Mouse (Mus musculus) forebrain, embryonic 14.5 days (tissue): ENCODE measurements around the gene Slc25a16. TPM values are rescaled to one million over a fixed set of nuclear protein-coding genes. Genes with fewer than 3 reads are reported as not detected.
A peak's percentile ranks its signal among the peaks of the same experiment; 100 is the strongest.

Source experiments
- ATAC-seq: fragments of 200-750 bp; cut with Nextera tagmentation; 2 replicates; pipeline ENCODE4 v1.8.0; 2017; ENCODE audit warnings: mild to moderate bottlenecking, moderate library complexity
- DNase-seq: peaks from one replicate; pipeline ENCODE4 v3.0.0-alpha.2; 2015; ENCODE audit warnings: low spot score
- H3K27ac ChIP-seq: fragments of 300-500 bp; sonication (generic); 2 replicates; pipeline ENCODE4 v1.5.1; 2014; ENCODE audit warnings: low read depth, mild to moderate bottlenecking, control low read depth, low read length, moderate library complexity
- H3K27me3 ChIP-seq: fragments of 300-500 bp; sonication (generic); replicated peaks from 2 replicates; pipeline ENCODE4 v1.6.1; 2014; ENCODE audit warnings: low read length, control low read depth, mixed read lengths; ENCODE audit not compliant: control insufficient read depth, insufficient read depth
- H3K36me3 ChIP-seq: fragments of 300-500 bp; sonication (generic); 2 replicates; pipeline ENCODE4 v1.6.1; 2014; ENCODE audit warnings: low read length, control low read depth; ENCODE audit not compliant: control insufficient read depth, insufficient read depth
- H3K4me1 ChIP-seq: fragments of 300-500 bp; sonication (generic); 2 replicates; pipeline ENCODE4 v1.6.1; 2014; ENCODE audit warnings: antibody characterized with exemption, low read length, control low read depth; ENCODE audit not compliant: control insufficient read depth, insufficient read depth
- H3K4me2 ChIP-seq: fragments of 300-500 bp; sonication (generic); 2 replicates; pipeline ENCODE4 v1.6.1; 2014; ENCODE audit warnings: mild to moderate bottlenecking, control low read depth, low read length
- H3K4me3 ChIP-seq: fragments of 300-500 bp; sonication (generic); 2 replicates; pipeline ENCODE4 v1.5.1; 2014; ENCODE audit warnings: low read depth, low read length, control low read depth
- H3K9ac ChIP-seq: fragments of 300-500 bp; sonication (generic); 2 replicates; pipeline ENCODE4 v1.6.1; 2014; ENCODE audit warnings: mild to moderate bottlenecking, low read length, control low read depth, moderate library complexity
- H3K9me3 ChIP-seq: fragments of 300-500 bp; sonication (generic); replicated peaks from 2 replicates; pipeline ENCODE4 v1.6.1; 2016; ENCODE audit warnings: low read length, control low read depth, mixed read lengths; ENCODE audit not compliant: control insufficient read depth
- WGBS: fragments of 180-500 bp; shearing (Covaris S2); extraction: QIAGEN DNeasy Blood & Tissue Kit; methylation state at CpG from one replicate; pipeline ENCODE4 v1.1.7; 2014; 5-methylcytosine and 5-hydroxymethylcytosine counted together
- polyA plus RNA-seq: library from polyadenylated mRNA; unstranded; fragments of >200 nt; fragmentation: Nextera tagmentation; extraction: Ambion mirVana; gene quantifications from 2 replicates; pipeline ENCODE4 v1.2.1, GENCODE M21; 2014

Slc25a16 gene
- polyA plus RNA-seq, 1 experiment from 2014 or later = 17.1 TPM

DNA sequence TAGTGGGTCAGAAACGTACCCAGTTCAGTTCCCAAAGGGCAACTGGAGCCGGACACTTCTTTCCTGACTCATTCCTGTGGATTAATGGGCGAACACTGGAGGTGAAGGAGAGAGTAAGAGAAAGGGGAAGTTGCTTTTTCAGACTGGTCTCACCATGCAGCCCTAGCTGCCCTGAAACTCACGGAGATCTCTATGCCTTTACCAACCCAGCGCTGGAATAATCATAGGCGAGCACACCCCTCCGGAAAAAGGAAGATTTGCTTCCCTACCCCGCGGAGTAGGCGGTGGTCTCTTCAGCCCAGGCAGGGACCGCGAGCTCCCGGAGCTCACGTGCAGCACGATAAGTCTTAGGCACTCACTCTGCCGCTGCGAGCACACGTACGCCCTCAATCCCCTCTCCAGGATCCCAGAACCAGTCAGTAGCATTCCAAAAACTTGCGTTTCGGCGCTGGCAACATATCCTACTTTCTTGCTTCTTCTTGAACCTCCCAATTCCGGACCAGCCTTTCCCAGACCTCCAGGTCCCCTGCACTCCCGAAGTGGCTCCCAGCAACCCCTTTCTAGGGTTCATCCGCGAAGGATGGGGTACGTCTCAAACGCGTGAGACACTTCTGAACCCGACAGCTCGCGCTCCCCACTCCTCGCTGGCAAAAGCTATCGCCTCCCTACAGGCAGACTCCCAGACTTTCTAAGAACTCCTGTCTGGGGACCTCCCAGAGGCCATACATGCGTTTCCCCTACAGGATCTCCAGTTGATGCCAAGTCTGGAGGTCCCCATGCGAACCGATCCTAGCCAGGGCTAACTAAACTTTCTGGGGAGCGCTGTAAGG is 34.2 kb upstream of the Slc25a16 start:
- H3K9ac ChIP-seq = peak overlapping the region; percentile 65
- peak; percentile 61 for DNase-seq
- under 1% methylated on average over 38 of the region's 38 CpGs for WGBS
- no peaks in the 10 kb centered on the region; the same call in 1 of the 2 replicates for H3K4me1 ChIP-seq
- no peaks in the 10 kb centered on the region for H3K27me3 ChIP-seq
- ATAC-seq = peak; percentile 46
- H3K36me3 ChIP-seq = no peaks in the 10 kb centered on the region
- peak overlapping the region; percentile 55 for H3K4me3 ChIP-seq
- H3K9me3 ChIP-seq = no peaks in the 10 kb centered on the region
- peak overlapping the region; percentile 95 for H3K4me2 ChIP-seq
- no peak overlapping the region for H3K27ac ChIP-seq

DNA sequence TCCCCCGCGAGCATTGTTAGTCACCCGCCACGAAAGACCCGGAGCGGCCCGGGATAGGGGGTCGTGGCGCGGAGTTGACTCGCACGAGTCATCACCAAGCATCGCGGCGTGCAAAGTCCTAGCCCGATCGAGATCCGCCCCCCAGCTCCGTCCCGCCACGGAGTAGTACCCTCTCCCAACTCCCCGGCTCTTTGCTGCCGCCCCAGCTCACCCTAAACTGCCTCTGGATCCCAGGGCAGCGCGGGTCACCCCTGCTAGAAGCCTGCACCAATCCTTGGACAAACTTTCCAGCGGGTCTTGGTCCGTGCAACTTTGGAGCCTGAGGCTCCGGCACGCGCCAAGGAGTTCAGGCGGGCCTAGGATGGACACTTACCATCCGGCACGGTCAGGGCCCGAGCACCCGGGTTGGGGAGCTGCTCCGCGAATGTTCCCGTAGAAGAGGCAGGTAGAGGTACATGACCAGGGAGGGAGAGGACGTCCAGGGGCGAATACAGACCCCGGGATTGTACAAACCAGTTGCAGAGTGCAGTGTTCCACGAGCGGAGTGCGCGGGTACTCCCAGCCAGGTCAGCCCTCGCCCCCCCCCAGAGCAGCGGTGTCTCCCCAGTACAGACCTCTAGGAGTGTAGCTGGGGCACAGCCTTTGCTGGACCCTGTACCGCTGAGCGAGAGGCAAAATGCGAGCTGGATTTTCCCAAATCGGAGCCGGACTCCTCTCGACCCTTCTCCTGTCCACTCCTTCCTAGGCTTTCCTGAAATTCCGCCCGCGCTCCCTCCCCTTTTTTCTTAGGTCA is 33.4 kb upstream of the Slc25a16 start:
- H3K27ac ChIP-seq = no peak overlapping the region
- under 1% methylated on average over 56 of the region's 56 CpGs for WGBS
- H3K4me1 ChIP-seq = no peaks in the 10 kb centered on the region; the same call in 1 of the 2 replicates
- DNase-seq = peak; percentile 61
- no peaks in the 10 kb centered on the region for H3K9me3 ChIP-seq
- H3K9ac ChIP-seq = peak overlapping the region; percentile 65
- H3K4me2 ChIP-seq = peak overlapping the region; percentile 95
- peak; percentile 76 for ATAC-seq
- H3K27me3 ChIP-seq = no peaks in the 10 kb centered on the region
- H3K4me3 ChIP-seq = peak overlapping the region; percentile 55
- no peaks in the 10 kb centered on the region for H3K36me3 ChIP-seq

DNA sequence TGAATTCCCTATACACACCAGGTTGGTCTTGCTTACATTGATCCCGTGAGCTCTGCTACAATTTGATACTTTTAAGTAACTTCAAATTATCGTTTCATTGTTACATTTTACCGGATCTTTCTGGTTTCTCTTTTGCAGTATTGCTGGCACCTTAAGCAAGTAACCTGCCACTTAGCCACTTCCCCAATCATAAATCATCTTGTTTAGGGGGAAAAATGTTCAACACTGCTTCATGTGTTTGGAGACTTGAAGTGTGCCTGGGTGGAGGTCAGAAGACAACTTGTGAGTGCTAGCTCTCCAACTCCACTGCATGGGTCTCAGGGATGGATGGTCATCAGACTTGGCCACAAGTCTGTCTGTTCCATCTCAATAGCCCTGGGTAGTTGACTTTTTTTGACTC is 29.4 kb upstream of the Slc25a16 start:
- no peaks in the 10 kb centered on the region; the same call in 1 of the 2 replicates for H3K4me1 ChIP-seq
- no peak overlapping the region for H3K9ac ChIP-seq
- H3K27ac ChIP-seq = no peak overlapping the region
- DNase-seq (no peak), ATAC-seq (no peak)
- H3K36me3 ChIP-seq = no peaks in the 10 kb centered on the region
- H3K9me3 ChIP-seq = no peaks in the 10 kb centered on the region
- H3K4me3 ChIP-seq = no peak overlapping the region
- no peak overlapping the region for H3K4me2 ChIP-seq
- WGBS = 87% methylated on average over 3 of the region's 3 CpGs
- no peaks in the 10 kb centered on the region for H3K27me3 ChIP-seq

DNA sequence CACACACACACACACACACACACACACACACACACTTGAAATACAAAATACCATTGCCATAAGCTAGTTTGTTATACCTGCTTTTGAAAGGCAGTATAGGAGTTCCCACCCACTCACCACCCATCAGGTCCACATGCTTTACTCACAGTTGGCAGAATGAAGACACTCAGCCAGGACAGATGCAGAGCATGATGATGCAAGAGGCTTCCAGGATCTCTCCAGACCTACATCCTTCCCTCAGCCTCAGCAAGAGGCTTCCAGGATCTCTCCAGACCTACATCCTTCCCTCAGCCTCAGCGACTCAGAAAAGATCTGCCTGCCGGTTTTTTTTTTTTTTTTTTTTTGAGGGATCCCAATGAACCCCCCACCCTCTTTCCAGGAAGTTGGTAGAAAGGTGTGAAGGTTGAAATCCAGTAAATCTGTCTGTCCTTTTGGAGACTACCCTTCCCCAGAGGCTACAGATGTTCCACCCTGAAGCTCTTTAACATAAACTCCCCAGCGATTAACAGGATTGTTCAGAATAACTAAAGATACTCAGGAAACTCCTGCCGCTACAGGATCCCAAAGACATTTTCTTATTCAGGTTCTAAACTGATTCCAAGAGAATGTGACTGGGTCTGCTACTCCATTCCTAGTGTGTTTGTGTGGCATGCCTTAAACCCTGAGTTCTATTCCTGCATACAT is 27.7 kb upstream of the Slc25a16 start:
- Histone ChIP-seq H3K36me3 (no peaks in the 10 kb centered on the region), H3K27ac (no peak overlapping the region), H3K4me2 (no peak overlapping the region), H3K9me3 (no peaks in the 10 kb centered on the region), H3K27me3 (no peaks in the 10 kb centered on the region), H3K9ac (no peak overlapping the region), H3K4me1 (no peaks in the 10 kb centered on the region), H3K4me3 (no peak overlapping the region)
- ATAC-seq (no peak), DNase-seq (no peak)
- 32% methylated on average over 4 of the region's 4 CpGs for WGBS

DNA sequence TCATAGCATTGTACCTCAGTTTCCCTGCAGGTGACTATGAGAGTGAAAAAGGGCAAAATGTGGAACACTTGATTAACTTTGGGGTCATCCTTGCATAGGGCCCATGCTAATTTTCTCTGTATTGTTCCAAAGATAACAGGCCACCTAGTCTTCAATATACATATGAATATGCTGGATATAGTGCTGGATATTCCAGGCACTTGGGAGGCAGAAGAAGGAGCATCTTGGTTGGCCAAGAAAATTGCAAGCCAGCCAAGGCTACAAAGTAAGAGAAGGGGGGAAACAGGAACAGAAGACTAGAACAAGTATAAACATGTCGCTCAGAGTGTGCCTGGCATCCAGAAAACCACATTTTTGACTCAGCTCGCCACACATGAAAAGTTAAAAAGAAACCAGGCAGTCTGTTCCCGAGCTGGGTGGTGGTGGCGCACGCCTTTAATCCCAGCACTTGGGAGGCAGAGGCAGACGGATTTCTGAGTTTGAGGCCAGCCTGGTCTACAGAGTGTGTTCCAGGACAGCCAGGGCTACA is 27.0 kb upstream of the Slc25a16 start:
- ATAC-seq (no peak), DNase-seq (no peak)
- no peak overlapping the region for H3K9ac ChIP-seq
- H3K27me3 ChIP-seq = no peaks in the 10 kb centered on the region
- H3K36me3 ChIP-seq = no peaks in the 10 kb centered on the region
- H3K4me3 ChIP-seq = no peak overlapping the region
- WGBS = 70% methylated on average over 6 of the region's 6 CpGs
- H3K27ac ChIP-seq = no peak overlapping the region
- H3K4me2 ChIP-seq = no peak overlapping the region
- no peaks in the 10 kb centered on the region for H3K4me1 ChIP-seq
- no peaks in the 10 kb centered on the region for H3K9me3 ChIP-seq

DNA sequence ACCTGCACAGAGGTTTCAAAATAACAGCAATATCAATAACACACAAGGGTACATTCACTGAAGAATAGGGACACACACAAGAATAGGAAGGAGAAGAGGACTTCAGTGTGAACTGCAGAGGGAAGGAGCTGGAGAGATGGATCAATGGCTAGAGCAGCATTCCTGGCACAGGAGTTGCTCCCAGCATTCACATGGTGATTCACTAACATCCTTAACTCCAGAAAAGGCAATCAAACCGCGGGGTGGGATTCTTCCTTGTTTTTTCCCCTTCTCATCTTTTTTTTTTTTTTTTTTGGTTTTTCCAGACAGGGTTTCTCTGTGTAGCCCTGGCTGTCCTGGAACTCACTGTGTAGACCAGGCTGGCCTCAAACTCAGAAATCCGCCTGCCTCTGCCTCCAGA is 26.0 kb upstream of the Slc25a16 start:
- Histone ChIP-seq H3K4me2 (no peak overlapping the region), H3K27me3 (no peaks in the 10 kb centered on the region), H3K36me3 (no peaks in the 10 kb centered on the region), H3K27ac (no peak overlapping the region), H3K4me1 (no peaks in the 10 kb centered on the region), H3K4me3 (no peak overlapping the region), H3K9me3 (no peaks in the 10 kb centered on the region), H3K9ac (no peak overlapping the region)
- ATAC-seq = no peak
- WGBS = 75% methylated on average over 3 of the region's 3 CpGs
- no peak for DNase-seq

DNA sequence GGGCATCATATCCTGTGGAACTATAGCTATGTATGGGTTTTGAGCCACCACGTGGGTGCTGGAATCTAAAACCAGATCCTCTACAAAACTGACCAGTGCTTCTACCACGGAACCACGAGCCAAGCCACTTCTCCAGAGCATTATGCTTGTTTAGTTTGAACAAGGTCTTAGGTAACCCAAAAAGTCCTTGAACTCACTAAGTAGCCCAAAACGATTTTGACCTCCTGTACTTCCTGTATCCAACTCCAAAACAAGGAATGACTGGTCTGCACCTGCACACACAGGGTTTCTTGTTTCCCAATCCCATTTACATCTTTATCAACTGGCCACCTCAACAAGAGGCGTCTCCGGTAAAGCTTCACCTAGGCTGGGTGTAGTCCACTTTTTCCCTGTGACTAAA is 25.0 kb upstream of the Slc25a16 start:
- no peak for DNase-seq
- no peak overlapping the region for H3K4me3 ChIP-seq
- H3K36me3 ChIP-seq = no peaks in the 10 kb centered on the region
- H3K9ac ChIP-seq = no peak overlapping the region
- no peak overlapping the region for H3K27ac ChIP-seq
- ATAC-seq = no peak
- no peaks in the 10 kb centered on the region for H3K9me3 ChIP-seq
- WGBS = 84% methylated on average over 6 of the region's 6 CpGs
- H3K27me3 ChIP-seq = no peaks in the 10 kb centered on the region
- no peak overlapping the region for H3K4me2 ChIP-seq
- no peaks in the 10 kb centered on the region for H3K4me1 ChIP-seq

DNA sequence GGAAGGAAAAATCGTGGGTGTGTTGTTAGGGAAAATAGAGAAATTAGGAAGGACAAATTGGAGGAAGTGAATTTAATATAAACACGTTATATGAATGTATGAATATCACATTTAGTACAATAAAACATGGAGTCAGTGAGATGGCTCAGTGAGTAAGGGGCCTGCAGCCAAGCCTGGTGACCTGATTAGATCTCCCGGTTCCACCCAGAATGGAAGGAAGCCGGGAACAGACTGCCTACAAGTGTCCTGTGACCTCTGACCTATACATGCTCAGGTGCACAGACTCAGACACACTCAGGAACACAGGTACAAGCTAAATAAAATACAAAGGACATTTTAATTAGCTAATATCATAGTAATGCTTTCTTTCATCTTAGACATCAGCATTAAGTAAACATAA is 24.4 kb upstream of the Slc25a16 start:
- no peak for ATAC-seq
- no peak for DNase-seq
- Histone ChIP-seq H3K4me3 (no peak overlapping the region), H3K4me1 (no peaks in the 10 kb centered on the region), H3K27ac (no peak overlapping the region), H3K9ac (no peak overlapping the region), H3K36me3 (no peaks in the 10 kb centered on the region), H3K4me2 (no peak overlapping the region), H3K27me3 (no peaks in the 10 kb centered on the region), H3K9me3 (no peaks in the 10 kb centered on the region)
- WGBS = 77% methylated on average over 4 of the region's 4 CpGs
